In genomic region chr17:47736856-47737255, GRCm38 (mm10) we compare ENCODE assay signal across 8 mouse cellular contexts. TPM values are rescaled to one million over a fixed set of nuclear protein-coding genes. Genes with fewer than 3 reads are reported as not detected.
DNase-seq lines count a peak whose midpoint lies in the region; ATAC-seq and TF ChIP-seq lines count a peak whose summit lies in the region.

Tfeb (plus strand) TSS chr17:47737030.

- H3ac ChIP-seq in myocyte (ENCODE audit: control insufficient read depth, insufficient read length), result peak within 1 kb of the TSS; percentile 24

- H3K9ac ChIP-seq in heart, embryonic 13.5 days, result peak within 1 kb of the TSS; percentile 96
- H3K9ac ChIP-seq in liver, embryonic 11.5 days (ENCODE audit: low read depth, low read length), result peak within 1 kb of the TSS; percentile 79

- no peaks in the 10 kb centered on the region for H3K79me2 ChIP-seq in myocyte (ENCODE audit: control insufficient read depth, insufficient read depth)

- H3K4me2 ChIP-seq in heart, embryonic 13.5 days, result peak within 1 kb of the TSS; percentile 96
- peak within 1 kb of the TSS; percentile 99 for H3K4me2 ChIP-seq in liver, embryonic 11.5 days
- H3K4me2 ChIP-seq in myocyte (ENCODE audit: low read depth), result peak within 1 kb of the TSS; percentile 93

- whole genome bisulfite sequencing in heart, embryonic 13.5 days, result under 1% methylated on average over 45 of the region's 47 CpGs
- under 1% methylated on average over 47 of the region's 47 CpGs for WGBS in liver, embryonic 11.5 days

- H3K36me3 ChIP-seq in heart, embryonic 13.5 days, result no peaks in the 10 kb centered on the region
- no peaks in the 10 kb centered on the region for H3K36me3 ChIP-seq in liver, embryonic 11.5 days (ENCODE audit: control insufficient read depth, insufficient read depth, low read length)
- H3K36me3 ChIP-seq in myocyte (ENCODE audit: control insufficient read depth, insufficient read depth), result no peaks in the 10 kb centered on the region

- no peaks in the 10 kb centered on the region for H3K9me3 ChIP-seq in heart, embryonic 13.5 days
- H3K9me3 ChIP-seq in liver, embryonic 11.5 days (ENCODE audit: control insufficient read depth, low read length), result no peaks in the 10 kb centered on the region

- ATAC-seq in CD4-positive, CD25-positive, alpha-beta regulatory T cell, adult 4 months, result peak; percentile 81
- ATAC-seq in heart, embryonic 13.5 days (ENCODE audit: extremely low read depth, insufficient number of reproducible peaks, low FRiP score, low TSS enrichment), result peak; percentile 73
- ATAC-seq in liver, embryonic 11.5 days (replicated peaks; ENCODE audit: low FRiP score), result peak; percentile 81

- peak within 1 kb of the TSS; percentile 95 for H3K27ac ChIP-seq in heart, embryonic 13.5 days (replicated peaks)
- peak within 1 kb of the TSS; percentile 62 for H3K27ac ChIP-seq in liver, embryonic 11.5 days (ENCODE audit: low read depth, low read length)

- H3K27me3 ChIP-seq in heart, embryonic 13.5 days (replicated peaks), result no peaks in the 10 kb centered on the region
- peaks cover 5% of the 10 kb centered on the region for H3K27me3 ChIP-seq in liver, embryonic 11.5 days (replicated peaks; ENCODE audit: control insufficient read depth, insufficient read depth, low read length)
- H3K27me3 ChIP-seq in myocyte (ENCODE audit: control insufficient read depth, insufficient read depth, insufficient read length), result peaks cover 19% of the 10 kb centered on the region

- H3K4me1 ChIP-seq in heart, embryonic 13.5 days, result peaks cover 33% of the 10 kb centered on the region
- peaks cover 24% of the 10 kb centered on the region for H3K4me1 ChIP-seq in liver, embryonic 11.5 days (replicated peaks; ENCODE audit: control insufficient read depth, insufficient read depth, low read length)

- peak within 1 kb of the TSS; percentile 90 for H3K4me3 ChIP-seq in heart, embryonic 13.5 days
- H3K4me3 ChIP-seq in liver, embryonic 11.5 days (ENCODE audit: low read depth, low read length), result peak within 1 kb of the TSS; percentile 81
- H3K4me3 ChIP-seq in myocyte, result peak within 1 kb of the TSS; percentile 41

- DNase-seq in c-Kit-negative CD71-positive TER-119-positive erythroid progenitor cells, embryonic 14.5 days (ENCODE audit: low read depth, low spot score), result peak; percentile 81
- peak; percentile 65 for DNase-seq in fibroblast of lung, adult 2 months (ENCODE audit: low read depth)
- DNase-seq in kidney, postnatal 10 days, result peak; percentile 99
- peak; percentile 97 for DNase-seq in liver, embryonic 11.5 days (ENCODE audit: low spot score)
- DNase-seq in spleen, postnatal 4 days (ENCODE audit: low spot score in 2 of 2), result peak; percentile 98 to 100

- peak; percentile 28 for TF ChIP-seq POLR2A in myocyte (IDR thresholded peaks at IDR 0.05; ENCODE audit: insufficient read length, low read depth)

TF ChIP-seq in myocyte, 11 proteins besides CTCF, POLR2A, EP300 and RAD21:
- peak in 2 of 3 experiments; percentile 80 to 89 for TF ChIP-seq MYOG (IDR thresholded peaks at IDR 0.05; ENCODE audit: control insufficient read depth in 1 of 3, insufficient read depth in 1 of 3, insufficient read length in 2 of 3, low read depth in 2 of 3)
- peak in 2 of 3 experiments; percentile 58 to 78 for TF ChIP-seq MYOD1 (IDR thresholded peaks at IDR 0.05; ENCODE audit: control insufficient read depth in 1 of 3, insufficient read length in 2 of 3, low read depth in 2 of 3)
- TF ChIP-seq TCF12 (IDR thresholded peaks at IDR 0.05; ENCODE audit: insufficient read depth, poor library complexity, severe bottlenecking), result no peak
- no peak for TF ChIP-seq TCF3 (IDR thresholded peaks at IDR 0.05; ENCODE audit: insufficient read length, low read depth)
- peak; percentile 41 for TF ChIP-seq E2F4 (IDR thresholded peaks at IDR 0.05; ENCODE audit: insufficient read depth)
- peak; percentile 42 for TF ChIP-seq SRF (IDR thresholded peaks at IDR 0.05; ENCODE audit: control insufficient read depth, insufficient read length, low read depth)

RNA-seq across cellular contexts. Expression of gene Tfeb, which starts in this region (rescaled TPM):
- polyA plus RNA-seq in CD4-positive, CD25-positive, alpha-beta regulatory T cell, adult 4 months (2017; shearing (Covaris generic)), result 1 to 10 TPM; 5.2 to 5.7 TPM
- polyA plus RNA-seq in heart, embryonic 13.5 days (2015; fragmentation: Nextera tagmentation; extraction: Ambion mirVana), result 21.1 and 22.4 TPM in 2 replicates
- polyA plus RNA-seq in liver, embryonic 11.5 days (2014; fragmentation: Nextera tagmentation; extraction: Ambion mirVana), result 9.6 and 9.8 TPM in 2 replicates
- polyA plus RNA-seq in myocyte (2012; fragmentation: generic; extraction: Trizol), result 16.5 TPM

Comparison
In these comparisons a context has a peak if more than half of its experiments do, and no peak if none do; other contexts are left out.
1. Peak in every context shown above with its lines: DNase-seq, ATAC-seq, H3K4me3 ChIP-seq and H3K27ac ChIP-seq.